Mouse (Mus musculus) liver, postnatal 0 days (tissue): ENCODE results near the gene Dnal4.

Experiments
- CTCF ChIP-seq: sonication (generic); IDR thresholded peaks from 2 replicates; pipeline ENCODE4 v1.5.1; 2016; ENCODE audit warnings: antibody characterized with exemption, low read depth
- EP300 ChIP-seq: IDR thresholded peaks from 2 replicates; pipeline ENCODE4 v1.6.1; 2016; ENCODE audit warnings: antibody characterized with exemption, low read depth, mild to moderate bottlenecking

DNA sequence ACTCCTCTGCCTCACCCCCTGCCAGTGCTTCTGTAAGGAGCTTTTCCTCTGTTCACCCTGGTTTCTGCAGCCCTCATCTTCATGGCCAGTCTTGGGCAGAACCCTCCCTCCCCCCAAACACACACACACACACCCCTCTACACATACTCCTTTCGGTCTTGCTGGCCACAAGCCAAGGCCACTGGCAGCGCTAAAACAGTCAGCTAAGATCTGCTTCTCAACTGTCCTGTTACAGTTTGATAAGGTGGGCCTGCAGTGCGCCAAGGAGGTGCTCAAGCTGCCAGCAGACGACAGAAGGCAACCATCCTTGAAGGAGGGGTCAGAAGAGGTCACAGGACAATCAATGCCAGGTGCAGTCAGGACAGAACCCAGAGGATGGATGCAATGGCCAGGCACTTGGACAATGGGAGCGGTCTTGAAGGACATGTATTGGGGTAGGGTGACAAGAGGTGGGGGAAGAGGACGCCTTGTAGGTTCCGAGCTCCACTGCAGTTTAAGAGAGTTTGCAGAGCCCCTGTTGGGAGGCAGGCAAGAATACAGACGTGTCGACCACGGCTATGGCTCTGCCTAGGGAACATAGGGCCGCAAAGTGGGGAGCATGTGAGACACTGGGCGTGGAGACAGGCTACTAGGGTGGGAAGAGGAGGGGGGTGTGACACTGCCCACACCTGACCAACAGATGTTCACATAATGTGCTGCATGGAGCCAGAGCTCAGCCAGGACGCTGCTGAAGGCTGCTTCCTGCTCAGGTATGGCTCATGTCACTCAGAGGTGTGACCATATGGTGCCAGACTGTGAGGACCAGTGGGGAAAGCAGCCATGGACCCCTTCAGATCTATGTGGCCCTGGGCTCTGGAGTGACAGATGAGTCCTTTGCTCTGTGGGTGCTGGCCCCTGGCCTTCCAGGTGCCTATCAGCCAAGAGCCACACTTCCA is 44.9 kb upstream of the Dnal4 start:
- TF ChIP-seq EP300, result peak; percentile 53; the same call in 1 of the 2 replicates
- no peak for TF ChIP-seq CTCF
